Mouse (Mus musculus): ENCODE results near the gene Lyrm4. TPM values are rescaled to one million over a fixed set of nuclear protein-coding genes. Genes with fewer than 3 reads are reported as not detected.

Gene Lyrm4
- polyA plus RNA-seq, 1 experiment = not detected

GRCm38 (mm10) chr13:36140247-36141016, 23.1 kb upstream of the Lyrm4 start:
- H3K4me3 ChIP-seq (ENCODE audit: insufficient read depth, low read depth, low read length) = no peak overlapping the region
- WGBS = 72% methylated on average over 5 of the region's 5 CpGs
- H3K4me1 ChIP-seq (ENCODE audit: control insufficient read depth, insufficient read depth, low read length) = no peaks in the 10 kb centered on the region; the same call in 1 of the 2 replicates
- TF ChIP-seq CTCF (IDR thresholded peaks at IDR 0.05; ENCODE audit: insufficient read depth, low read depth, low read length) = no peak
- no peak for TF ChIP-seq POLR2A (IDR thresholded peaks at IDR 0.05; ENCODE audit: insufficient read depth, low read depth, low read length)
- H3K27ac ChIP-seq (ENCODE audit: insufficient read depth, low read depth, low read length) = no peak overlapping the region

- no peak overlapping the region for H3K4me3 ChIP-seq (ENCODE audit: insufficient read depth, low read depth, low read length)
- WGBS = 91% methylated on average over 5 of the region's 5 CpGs
- TF ChIP-seq CTCF (IDR thresholded peaks at IDR 0.05; ENCODE audit: insufficient read depth, low read depth, low read length) = no peak
- no peak for TF ChIP-seq POLR2A (IDR thresholded peaks at IDR 0.05; ENCODE audit: insufficient read depth, low read depth, low read length)
- no peaks in the 10 kb centered on the region; the same call in 1 of the 2 replicates for H3K4me1 ChIP-seq (ENCODE audit: control insufficient read depth, insufficient read depth, low read length)
- no peak overlapping the region for H3K27ac ChIP-seq (ENCODE audit: insufficient read depth, low read depth, low read length)
Observed at GRCm38 (mm10) chr13:36139703-36140102, 22.4 kb upstream of the Lyrm4 start.

DNA sequence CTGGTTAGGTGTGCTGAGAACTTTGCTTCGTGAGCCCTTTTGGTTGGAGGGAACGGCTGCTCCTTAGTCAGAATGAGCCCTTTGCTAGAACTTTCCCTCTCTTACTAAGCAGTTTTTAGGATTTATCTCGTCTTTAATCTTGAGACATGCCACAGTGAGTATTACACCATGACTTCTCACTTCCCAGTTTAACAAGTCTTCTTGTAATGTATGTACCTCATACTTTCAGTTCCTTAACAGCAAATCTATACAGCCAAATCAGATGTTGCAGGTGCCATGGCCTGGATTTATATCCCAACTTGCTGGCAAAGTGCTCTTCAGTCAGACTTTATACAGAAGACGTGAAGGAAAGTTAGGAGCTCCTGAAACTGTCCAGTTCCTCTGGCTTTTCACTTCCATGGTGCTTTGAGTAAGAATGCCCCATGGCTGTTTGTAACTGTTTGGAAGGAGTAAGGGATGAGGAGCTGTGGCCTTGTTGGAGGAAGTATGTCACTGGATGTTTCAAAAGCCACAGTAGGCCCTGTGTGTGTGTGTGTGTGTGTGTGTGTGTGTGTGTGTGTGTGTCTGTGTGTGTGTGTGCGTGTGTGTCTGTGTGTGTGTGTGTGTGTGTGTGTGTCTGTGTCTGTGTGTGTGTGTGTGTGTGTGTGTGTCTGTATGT, 14.8 kb upstream of the Lyrm4 start:
- no peak overlapping the region for H3K27ac ChIP-seq (ENCODE audit: insufficient read depth, low read depth, low read length)
- no peak overlapping the region for H3K4me3 ChIP-seq (ENCODE audit: insufficient read depth, low read depth, low read length)
- WGBS = 79% methylated on average over 5 of the region's 5 CpGs
- TF ChIP-seq POLR2A (IDR thresholded peaks at IDR 0.05; ENCODE audit: insufficient read depth, low read depth, low read length) = no peak
- TF ChIP-seq CTCF (IDR thresholded peaks at IDR 0.05; ENCODE audit: insufficient read depth, low read depth, low read length) = no peak
- H3K4me1 ChIP-seq (ENCODE audit: control insufficient read depth, insufficient read depth, low read length) = peaks cover 2% of the 10 kb centered on the region; the same call in 1 of the 2 replicates

DNA sequence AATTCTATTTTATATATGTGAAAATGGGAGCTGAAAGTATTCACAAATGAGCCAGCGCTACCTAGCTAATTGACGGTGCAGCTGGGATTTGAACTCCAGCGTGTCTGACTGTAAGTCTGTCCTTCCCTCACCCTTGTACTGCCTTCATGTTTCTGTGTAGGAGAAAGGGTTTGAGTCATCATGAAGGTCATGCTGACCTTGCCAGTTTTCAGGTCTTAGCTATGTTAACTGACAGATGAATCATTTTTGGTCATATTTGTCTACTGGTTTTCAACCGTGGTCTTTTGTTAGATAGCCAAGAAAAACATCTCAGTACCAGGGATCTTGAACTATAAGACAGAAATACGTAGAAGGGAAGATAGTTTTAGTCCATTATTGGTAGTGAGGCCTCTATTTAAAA, 14.1 kb upstream of the Lyrm4 start:
- Histone ChIP-seq H3K4me1 (ENCODE audit: control insufficient read depth, insufficient read depth, low read length) (peaks cover 2% of the 10 kb centered on the region; the same call in 1 of the 2 replicates), H3K4me3 (ENCODE audit: insufficient read depth, low read depth, low read length) (no peak overlapping the region), H3K27ac (ENCODE audit: insufficient read depth, low read depth, low read length) (no peak overlapping the region)
- TF ChIP-seq POLR2A (IDR thresholded peaks at IDR 0.05; ENCODE audit: insufficient read depth, low read depth, low read length) (no peak), CTCF (IDR thresholded peaks at IDR 0.05; ENCODE audit: insufficient read depth, low read depth, low read length) (no peak)
- WGBS = 89% methylated on average over 5 of the region's 5 CpGs

DNA sequence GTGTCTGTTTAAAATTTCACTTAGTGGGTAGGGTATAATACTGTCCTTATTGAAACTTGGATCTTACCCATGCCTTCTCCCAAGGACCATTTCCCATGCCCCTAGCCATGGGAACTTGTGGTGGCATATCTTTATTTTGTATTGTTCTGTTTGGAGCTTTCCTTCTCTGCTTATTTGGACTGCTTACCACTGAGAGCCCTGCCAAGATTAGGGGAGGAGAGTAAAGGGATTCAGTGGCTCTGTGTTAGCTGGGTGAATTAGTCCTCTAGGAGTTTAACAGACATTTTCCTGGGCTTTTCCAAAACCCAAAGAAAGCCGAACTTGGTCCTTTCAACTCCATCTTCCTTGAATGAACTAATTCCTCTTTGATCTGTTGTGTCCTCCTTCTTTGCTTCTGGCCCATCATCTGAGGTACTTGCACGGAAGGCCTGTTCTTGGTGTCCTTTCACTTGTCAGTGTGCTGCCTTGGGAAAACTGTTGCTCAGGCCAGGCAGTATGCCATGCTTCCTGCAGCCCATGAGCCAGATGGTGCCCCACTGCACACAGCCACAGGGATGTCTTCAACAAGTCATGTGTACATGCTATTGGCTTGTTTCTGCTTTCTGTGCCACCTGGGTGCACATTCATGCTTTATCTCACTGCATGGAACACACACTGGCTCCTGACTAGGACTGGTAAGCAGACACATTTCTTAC, 12.2 kb upstream of the Lyrm4 start:
- no peak overlapping the region for H3K27ac ChIP-seq (ENCODE audit: insufficient read depth, low read depth, low read length)
- TF ChIP-seq POLR2A (IDR thresholded peaks at IDR 0.05; ENCODE audit: insufficient read depth, low read depth, low read length) (no peak), CTCF (IDR thresholded peaks at IDR 0.05; ENCODE audit: insufficient read depth, low read depth, low read length) (no peak)

DNA sequence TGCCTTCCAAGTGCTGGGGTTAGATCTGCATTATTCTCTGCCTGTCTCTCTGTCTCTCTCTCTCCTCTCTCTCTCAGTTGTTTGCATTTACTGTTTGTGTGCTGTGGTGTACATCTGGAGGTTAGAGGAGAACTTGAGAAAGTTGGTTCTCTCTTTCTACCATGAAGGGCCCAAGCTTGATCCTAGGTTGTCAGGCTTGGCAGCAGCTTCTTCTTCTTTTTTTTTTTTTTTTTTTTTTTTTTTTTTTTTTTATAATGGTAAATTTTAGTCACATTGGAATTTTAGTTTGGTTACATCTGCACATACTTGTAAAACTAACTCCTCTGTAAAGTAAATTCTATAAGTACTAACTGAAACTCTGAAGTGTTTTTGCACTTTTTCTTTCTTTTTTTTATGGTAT, 3.3 kb upstream of the Lyrm4 start:
- no peak for TF ChIP-seq POLR2A (IDR thresholded peaks at IDR 0.05; ENCODE audit: insufficient read depth, low read depth, low read length)
- TF ChIP-seq CTCF (IDR thresholded peaks at IDR 0.05; ENCODE audit: insufficient read depth, low read depth, low read length) = no peak
- Histone ChIP-seq H3K4me3 (ENCODE audit: insufficient read depth, low read depth, low read length) (no peak overlapping the region), H3K27ac (ENCODE audit: insufficient read depth, low read depth, low read length) (no peak overlapping the region), H3K4me1 (ENCODE audit: control insufficient read depth, insufficient read depth, low read length) (peaks cover 5% of the 10 kb centered on the region; the same call in 1 of the 2 replicates)

More for the DNA sequence above, 12.2 kb upstream of the Lyrm4 start:
- 70% methylated on average over 2 of the region's 2 CpGs for WGBS
- Histone ChIP-seq H3K4me3 (ENCODE audit: insufficient read depth, low read depth, low read length) (no peak overlapping the region), H3K4me1 (ENCODE audit: control insufficient read depth, insufficient read depth, low read length) (peaks cover 2% of the 10 kb centered on the region; the same call in 1 of the 2 replicates)

DNA sequence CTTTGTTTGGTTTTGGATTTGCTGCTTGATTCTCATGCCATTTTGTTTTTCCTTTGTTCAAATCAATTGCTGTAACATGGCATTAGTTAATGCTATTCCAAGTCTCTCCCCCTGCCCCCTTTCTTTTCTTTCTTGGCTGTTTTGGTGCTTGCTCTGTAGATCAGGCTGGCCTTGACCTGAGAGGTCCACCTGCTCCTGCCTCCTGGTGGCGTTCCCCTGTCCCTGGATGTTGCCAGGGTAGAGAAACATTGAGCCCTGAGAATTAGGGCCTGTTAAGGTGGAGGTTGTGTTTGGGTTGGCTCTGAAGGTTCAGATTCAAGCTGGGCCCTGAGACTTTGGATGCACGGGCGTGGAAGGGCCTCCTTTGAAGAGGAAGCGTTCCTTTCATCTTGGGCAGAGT, 2.4 kb upstream of the Lyrm4 start:
- TF ChIP-seq POLR2A (IDR thresholded peaks at IDR 0.05; ENCODE audit: insufficient read depth, low read depth, low read length) = no peak
- no peak for TF ChIP-seq CTCF (IDR thresholded peaks at IDR 0.05; ENCODE audit: insufficient read depth, low read depth, low read length)
- H3K27ac ChIP-seq (ENCODE audit: insufficient read depth, low read depth, low read length) = no peak overlapping the region
- 76% methylated on average over 4 of the region's 4 CpGs for WGBS
- peaks cover 5% of the 10 kb centered on the region; the same call in 1 of the 2 replicates for H3K4me1 ChIP-seq (ENCODE audit: control insufficient read depth, insufficient read depth, low read length)
- H3K4me3 ChIP-seq (ENCODE audit: insufficient read depth, low read depth, low read length) = no peak overlapping the region

GRCm38 (mm10) chr13:36116520-36117142, 695 bp downstream of the Lyrm4 start:
- Histone ChIP-seq H3K4me1 (ENCODE audit: control insufficient read depth, insufficient read depth, low read length) (peaks cover 5% of the 10 kb centered on the region; the same call in 1 of the 2 replicates), H3K27ac (ENCODE audit: insufficient read depth, low read depth, low read length) (no peak overlapping the region), H3K4me3 (ENCODE audit: insufficient read depth, low read depth, low read length) (peak overlapping the region; percentile 68)
- TF ChIP-seq CTCF (IDR thresholded peaks at IDR 0.05; ENCODE audit: insufficient read depth, low read depth, low read length) (no peak), POLR2A (IDR thresholded peaks at IDR 0.05; ENCODE audit: insufficient read depth, low read depth, low read length) (no peak)
- WGBS = 5% methylated on average over 21 of the region's 21 CpGs
